Mouse (Mus musculus): Measurements from ENCODE around the gene Tjp1. TPM values are rescaled to one million over a fixed set of nuclear protein-coding genes. Genes with fewer than 3 reads are reported as not detected.

Tjp1 gene
- 18.8 and 20.2 TPM in 2 replicates for polyA plus RNA-seq (2012; rRNA removed)

DNA sequence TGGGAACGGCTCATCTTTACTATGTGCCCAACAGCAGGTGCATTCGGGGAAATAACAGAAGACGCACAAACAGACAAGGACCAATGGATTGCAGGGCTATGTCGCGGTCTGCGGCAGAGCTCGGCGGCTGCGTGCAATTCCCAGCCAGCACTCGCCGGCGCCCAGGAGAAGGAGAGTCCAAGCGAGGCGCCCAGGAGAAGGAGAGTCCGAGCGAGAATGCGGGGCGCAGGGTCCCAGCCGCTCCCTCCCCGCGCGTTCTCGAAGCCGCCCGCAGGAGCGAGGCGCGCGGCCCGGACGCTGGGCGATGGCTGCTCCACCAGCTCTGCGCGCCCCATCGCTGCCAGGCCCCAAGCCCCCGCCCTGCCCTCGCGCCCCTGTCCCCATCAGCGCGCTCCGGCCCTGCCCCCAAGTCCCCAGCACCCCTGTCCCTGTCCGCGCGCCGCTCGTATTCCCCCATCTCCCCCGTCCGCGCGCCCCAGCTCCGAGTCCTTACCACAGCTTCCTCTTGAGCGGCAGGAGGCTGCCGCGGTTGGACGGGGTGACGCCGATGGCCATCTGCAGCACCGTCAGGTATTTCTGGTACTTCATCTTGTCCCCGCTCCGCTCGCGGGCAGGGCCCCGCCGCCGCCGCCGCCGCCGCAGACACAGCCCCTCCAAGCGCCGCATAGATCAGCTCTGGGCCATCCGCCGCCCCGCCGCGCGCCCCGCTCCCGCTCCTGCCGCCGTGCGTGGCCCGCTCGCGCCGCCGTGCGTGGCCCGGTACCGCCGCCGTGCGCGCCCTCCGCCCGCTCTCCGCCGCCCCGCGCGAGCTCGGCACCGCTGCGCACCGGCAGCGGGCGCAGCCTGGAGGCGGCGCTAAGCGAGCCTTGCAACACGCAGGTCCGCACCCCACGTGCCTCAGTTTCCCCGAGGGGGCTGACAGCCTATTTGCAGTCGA is at the start of gene Tjp1:
Tjp1 (minus strand) TSS at position 711 of the 937 bp plus-strand sequence.
- H3K4me3 ChIP-seq (ENCODE audit: insufficient read depth, low read depth, low read length): peak within 1 kb of the TSS; percentile 13; the same call in 1 of the 2 replicates
- TF ChIP-seq POLR2A (IDR thresholded peaks at IDR 0.05; ENCODE audit: low read depth, low read length) (no peak), CTCF (conservative IDR thresholded peaks at IDR 0.05; ENCODE audit: insufficient read depth, insufficient read length, low read depth, low read length) (no peak)
- WGBS: 3% methylated on average over 114 of the region's 115 CpGs
- peaks cover 4% of the 10 kb centered on the region for H3K27me3 ChIP-seq (replicated peaks; ENCODE audit: control insufficient read depth, insufficient read depth, low read length)
- no peaks in the 10 kb centered on the region for H3K4me1 ChIP-seq (ENCODE audit: control insufficient read depth, insufficient read depth, low read length)
- H3K36me3 ChIP-seq (ENCODE audit: control insufficient read depth, insufficient read depth, low read length): no peaks in the 10 kb centered on the region
- DNase-seq: no peak
- H3K27ac ChIP-seq (ENCODE audit: insufficient read depth, low read depth, low read length): no peak within 1 kb of the TSS

DNA sequence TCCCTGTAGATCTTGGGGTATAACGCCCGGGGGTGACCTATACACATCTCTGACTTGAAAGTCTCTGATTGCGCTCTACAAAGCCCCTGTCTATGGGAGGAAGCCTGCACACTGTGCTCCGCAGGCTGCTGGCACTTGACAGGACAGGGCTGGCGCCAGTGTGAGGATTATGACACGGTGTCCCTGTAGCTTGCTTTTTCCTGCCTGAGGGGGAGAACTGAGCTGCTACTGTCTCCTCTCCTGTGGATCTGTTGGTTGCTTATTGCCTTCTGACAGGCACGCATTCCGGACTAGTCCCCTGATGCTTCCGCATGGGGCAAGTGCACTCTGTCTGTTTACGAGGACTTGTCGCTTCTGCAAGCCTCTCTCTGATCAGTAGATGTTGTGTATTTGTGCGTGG is 49.5 kb upstream of the Tjp1 start:
- WGBS: 57% methylated on average over 12 of the region's 12 CpGs
- TF ChIP-seq POLR2A (IDR thresholded peaks at IDR 0.05; ENCODE audit: low read depth, low read length) (no peak), CTCF (conservative IDR thresholded peaks at IDR 0.05; ENCODE audit: insufficient read depth, insufficient read length, low read depth, low read length) (no peak)
- Histone ChIP-seq H3K27me3 (replicated peaks; ENCODE audit: control insufficient read depth, insufficient read depth, low read length) (no peaks in the 10 kb centered on the region), H3K36me3 (ENCODE audit: control insufficient read depth, insufficient read depth, low read length) (no peaks in the 10 kb centered on the region), H3K4me1 (ENCODE audit: control insufficient read depth, insufficient read depth, low read length) (no peaks in the 10 kb centered on the region), H3K4me3 (ENCODE audit: insufficient read depth, low read depth, low read length) (no peak overlapping the region), H3K27ac (ENCODE audit: insufficient read depth, low read depth, low read length) (no peak overlapping the region)
- no peak for DNase-seq

GRCm38 (mm10) chr7:65572731-65573130 is 45.1 kb upstream of the Tjp1 start:
- WGBS: 81% methylated on average over 5 of the region's 5 CpGs
- Histone ChIP-seq H3K27ac (ENCODE audit: insufficient read depth, low read depth, low read length) (no peak overlapping the region), H3K36me3 (ENCODE audit: control insufficient read depth, insufficient read depth, low read length) (no peaks in the 10 kb centered on the region), H3K4me3 (ENCODE audit: insufficient read depth, low read depth, low read length) (no peak overlapping the region), H3K4me1 (ENCODE audit: control insufficient read depth, insufficient read depth, low read length) (no peaks in the 10 kb centered on the region), H3K27me3 (replicated peaks; ENCODE audit: control insufficient read depth, insufficient read depth, low read length) (no peaks in the 10 kb centered on the region)
- DNase-seq: no peak
- TF ChIP-seq POLR2A (IDR thresholded peaks at IDR 0.05; ENCODE audit: low read depth, low read length) (no peak), CTCF (conservative IDR thresholded peaks at IDR 0.05; ENCODE audit: insufficient read depth, insufficient read length, low read depth, low read length) (no peak)

DNA sequence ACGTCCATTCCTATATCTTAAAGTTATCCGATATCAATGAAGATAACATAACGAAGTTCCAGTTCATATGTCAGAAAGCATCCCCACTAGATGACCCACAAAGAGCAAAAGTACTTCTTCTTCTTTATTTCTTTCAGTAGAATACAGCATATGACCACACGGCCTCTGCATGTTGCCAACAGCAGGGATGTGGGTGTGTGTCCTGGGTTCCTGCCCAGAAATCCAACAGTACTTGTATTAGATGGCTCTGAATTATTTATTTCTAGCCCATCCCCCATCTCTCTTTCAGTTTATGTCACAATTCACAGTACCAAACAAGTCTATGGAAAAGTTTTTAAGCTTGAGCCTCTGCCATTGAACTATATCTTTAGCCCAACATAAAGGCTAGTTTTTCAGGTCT is 43.1 kb upstream of the Tjp1 start:
- 72% methylated on average over 4 of the region's 4 CpGs for WGBS

DNA sequence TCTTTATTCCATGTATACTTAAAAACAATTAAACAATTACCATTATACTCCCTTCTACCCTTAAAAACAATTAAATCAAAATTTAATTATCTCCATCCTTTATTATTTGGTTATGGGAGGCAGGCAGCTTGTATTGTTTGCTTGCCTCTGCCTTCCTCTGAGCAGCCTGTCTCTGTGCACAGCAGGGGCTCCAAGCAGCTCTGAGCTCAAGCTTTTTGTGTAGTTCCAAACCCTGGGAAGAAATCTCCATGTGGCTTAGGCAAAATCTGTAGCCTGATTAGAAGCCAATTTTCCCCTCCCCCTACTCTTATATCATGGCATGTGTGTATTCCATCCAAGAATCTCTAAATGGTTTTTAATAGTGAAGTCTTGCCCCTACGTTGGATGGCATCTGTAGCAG is 28.4 kb upstream of the Tjp1 start:
- no peak overlapping the region for H3K4me3 ChIP-seq (ENCODE audit: insufficient read depth, low read depth, low read length)
- no peak for TF ChIP-seq POLR2A (IDR thresholded peaks at IDR 0.05; ENCODE audit: low read depth, low read length)
- no peak for TF ChIP-seq CTCF (conservative IDR thresholded peaks at IDR 0.05; ENCODE audit: insufficient read depth, insufficient read length, low read depth, low read length)
- H3K36me3 ChIP-seq (ENCODE audit: control insufficient read depth, insufficient read depth, low read length): no peaks in the 10 kb centered on the region
- WGBS: 65% methylated on average over 1 of the region's 1 CpGs
- no peaks in the 10 kb centered on the region for H3K27me3 ChIP-seq (replicated peaks; ENCODE audit: control insufficient read depth, insufficient read depth, low read length)
- no peaks in the 10 kb centered on the region for H3K4me1 ChIP-seq (ENCODE audit: control insufficient read depth, insufficient read depth, low read length)
- H3K27ac ChIP-seq (ENCODE audit: insufficient read depth, low read depth, low read length): no peak overlapping the region
- no peak for DNase-seq

More for the DNA sequence above, 43.1 kb upstream of the Tjp1 start:
- Histone ChIP-seq H3K4me1 (ENCODE audit: control insufficient read depth, insufficient read depth, low read length) (no peaks in the 10 kb centered on the region), H3K4me3 (ENCODE audit: insufficient read depth, low read depth, low read length) (no peak overlapping the region), H3K36me3 (ENCODE audit: control insufficient read depth, insufficient read depth, low read length) (no peaks in the 10 kb centered on the region), H3K27me3 (replicated peaks; ENCODE audit: control insufficient read depth, insufficient read depth, low read length) (no peaks in the 10 kb centered on the region), H3K27ac (ENCODE audit: insufficient read depth, low read depth, low read length) (no peak overlapping the region)
- TF ChIP-seq POLR2A (IDR thresholded peaks at IDR 0.05; ENCODE audit: low read depth, low read length): no peak
- no peak for TF ChIP-seq CTCF (conservative IDR thresholded peaks at IDR 0.05; ENCODE audit: insufficient read depth, insufficient read length, low read depth, low read length)
- no peak for DNase-seq

- no peak overlapping the region for H3K4me3 ChIP-seq (ENCODE audit: insufficient read depth, low read depth, low read length)
- H3K4me1 ChIP-seq (ENCODE audit: control insufficient read depth, insufficient read depth, low read length): no peaks in the 10 kb centered on the region
- H3K27me3 ChIP-seq (replicated peaks; ENCODE audit: control insufficient read depth, insufficient read depth, low read length): no peaks in the 10 kb centered on the region
- TF ChIP-seq POLR2A (IDR thresholded peaks at IDR 0.05; ENCODE audit: low read depth, low read length): no peak
- TF ChIP-seq CTCF (conservative IDR thresholded peaks at IDR 0.05; ENCODE audit: insufficient read depth, insufficient read length, low read depth, low read length): no peak
- WGBS: 26% methylated on average over 5 of the region's 5 CpGs
- H3K27ac ChIP-seq (ENCODE audit: insufficient read depth, low read depth, low read length): no peak overlapping the region
- no peak for DNase-seq
- no peaks in the 10 kb centered on the region for H3K36me3 ChIP-seq (ENCODE audit: control insufficient read depth, insufficient read depth, low read length)
These were observed 18.2 kb upstream of the Tjp1 start for GRCm38 (mm10) chr7:65545741-65546140.

GRCm38 (mm10) chr7:65532689-65533088 is 5.1 kb upstream of the Tjp1 start:
- WGBS: 44% methylated on average over 4 of the region's 4 CpGs
- no peaks in the 10 kb centered on the region for H3K4me1 ChIP-seq (ENCODE audit: control insufficient read depth, insufficient read depth, low read length)
- no peak for TF ChIP-seq CTCF (conservative IDR thresholded peaks at IDR 0.05; ENCODE audit: insufficient read depth, insufficient read length, low read depth, low read length)
- no peak for DNase-seq
- no peak overlapping the region for H3K4me3 ChIP-seq (ENCODE audit: insufficient read depth, low read depth, low read length)
- no peak overlapping the region for H3K27ac ChIP-seq (ENCODE audit: insufficient read depth, low read depth, low read length)
- no peaks in the 10 kb centered on the region for H3K36me3 ChIP-seq (ENCODE audit: control insufficient read depth, insufficient read depth, low read length)
- H3K27me3 ChIP-seq (replicated peaks; ENCODE audit: control insufficient read depth, insufficient read depth, low read length): peaks cover 2% of the 10 kb centered on the region; the same call in 1 of the 2 replicates
